Mouse (Mus musculus) layer of hippocampus, adult 8-10 months (tissue): Measurements from ENCODE around the gene Pdlim5. TPM values are rescaled to one million over a fixed set of nuclear protein-coding genes. Genes with fewer than 3 reads are reported as not detected.
"Not testable (repeated sequence)": the region's sequence is repeated elsewhere in the genome, so short reads cannot be mapped to it uniquely, and the experiment has no call there.

Experiments
- DNase-seq, 2 experiments: peaks; one replicate each; pipeline ENCODE4 v3.0.0; 2022; ENCODE audit warnings: low spot score in 2 of 2
- total RNA-seq, 4 experiments: library from RNA; stranded (reverse); gene quantifications; 2 replicates each; pipeline ENCODE4 v1.2.4; 2022

Pdlim5 gene
- total RNA-seq, 4 experiments from 2014 or later = 26.5 to 29.5 (median 28.1) TPM

GRCm38 (mm10) chr3:142191627-142192026 is 203.9 kb downstream of the Pdlim5 start:
- not testable (repeated sequence) for DNase-seq

Other genes with a start within 250 kb of the Pdlim5 start
- 10 to 100 TPM; 20.4 to 22.9 (median 21.7) TPM for gene Bmpr1b, start 226.3 kb downstream of the Pdlim5 start, total RNA-seq
- gene Gbp5, start 98.3 kb upstream of the Pdlim5 start, total RNA-seq = 1 to 10 TPM; 2.4 to 4.9 (median 3.6) TPM
- gene Gbp7, start 134.6 kb upstream of the Pdlim5 start, total RNA-seq = 1 to 10 TPM; 1.9 to 5.2 (median 3.1) TPM
- 1 to 10 TPM; 3.1 to 9.8 (median 6.0) TPM for gene Gbp3, start 164.3 kb upstream of the Pdlim5 start, total RNA-seq
- under 1 TPM in 2 of 4 experiments, not detected in 2; 0.14 to 0.39 TPM for gene Gbp2b, start 199.2 kb upstream of the Pdlim5 start, total RNA-seq
- 1 to 10 TPM; 2.4 to 8.0 (median 4.3) TPM for gene Gbp2, start 224.9 kb upstream of the Pdlim5 start, total RNA-seq